Mouse (Mus musculus) MEL (cell line): ENCODE results near the gene Fbxo6. TPM values are rescaled to one million over a fixed set of nuclear protein-coding genes. Genes with fewer than 3 reads are reported as not detected.
A peak's percentile ranks its signal among the peaks of the same experiment; 100 is the strongest.

Experiments
- DNase-seq: peaks from one replicate; pipeline ENCODE4 v3.0.0; 2011; ENCODE audit warnings: low read depth, low spot score
- H3K27ac ChIP-seq: 2 replicates; pipeline ENCODE4 v1.5.1; 2012; ENCODE audit warnings: low read depth, mild to moderate bottlenecking, control low read depth, low read length, moderate library complexity; ENCODE audit not compliant: control insufficient read depth
- H3K27me3 ChIP-seq, 2 experiments: fragments of 150-350 bp in 1 of 2; sonication (generic) in 1 of 2; 2 replicates each; pipeline ENCODE4 v1.6.1; 2012; ENCODE audit warnings: low read length in 2 of 2, mild to moderate bottlenecking in 2 of 2, improper control_type of control experiment in 1 of 2, moderate library complexity in 1 of 2; ENCODE audit not compliant: insufficient read depth in 2 of 2, control insufficient read depth in 1 of 2
- H3K36me3 ChIP-seq, 2 experiments: 2 replicates each; pipeline ENCODE4 v1.6.1; 2012 to 2014; ENCODE audit warnings: low read length in 2 of 2, improper control_type of control experiment in 1 of 2, inconsistent platforms in 1 of 2, mild to moderate bottlenecking in 1 of 2; ENCODE audit not compliant: insufficient read depth in 2 of 2, control insufficient read depth in 1 of 2
- H3K4me1 ChIP-seq, 2 experiments: fragments of 150-350 bp in 1 of 2; sonication (generic) in 1 of 2; 2 replicates each; pipeline ENCODE4 v1.6.1; 2012; ENCODE audit warnings: low read length in 2 of 2, improper control_type of control experiment in 1 of 2, mild to moderate bottlenecking in 1 of 2; ENCODE audit not compliant: insufficient read depth in 2 of 2, control insufficient read depth in 1 of 2
- H3K4me3 ChIP-seq, 2 experiments: fragments of 150-350 bp in 1 of 2; sonication (generic) in 1 of 2; 2 replicates each; pipeline ENCODE4 v1.5.1; 2012; ENCODE audit warnings: low read depth in 2 of 2, low read length in 2 of 2, mild to moderate bottlenecking in 2 of 2, moderate library complexity in 2 of 2, control low read depth in 1 of 2, improper control_type of control experiment in 1 of 2; ENCODE audit not compliant: control insufficient read depth in 1 of 2, insufficient read depth in 1 of 2
- H3K79me2 ChIP-seq: 2 replicates; pipeline ENCODE4 v1.6.1; 2012; ENCODE audit warnings: mild to moderate bottlenecking, low read length, moderate library complexity; ENCODE audit not compliant: control insufficient read depth, poor library complexity, insufficient read depth
- H3K9ac ChIP-seq: 2 replicates; pipeline ENCODE4 v1.6.1; 2012; ENCODE audit warnings: low read depth, mild to moderate bottlenecking, control low read depth, low read length, moderate library complexity; ENCODE audit not compliant: control insufficient read depth, poor library complexity, severe bottlenecking
- H3K9me3 ChIP-seq: fragments of 150-350 bp; sonication (generic); replicated peaks from 2 replicates; pipeline ENCODE4 v1.6.1; 2012; ENCODE audit warnings: mild to moderate bottlenecking, low read length, improper control_type of control experiment, moderate library complexity; ENCODE audit not compliant: insufficient read depth
- CHD1 ChIP-seq: IDR thresholded peaks from 2 replicates; pipeline ENCODE4 v1.6.1; 2012; ENCODE audit warnings: low read depth, mild to moderate bottlenecking, inconsistent platforms, low read length, improper control_type of control experiment
- CHD2 ChIP-seq: IDR thresholded peaks from 2 replicates; pipeline ENCODE4 v1.6.1; 2011; ENCODE audit warnings: low read length, improper control_type of control experiment
- CTCF ChIP-seq, 3 experiments: IDR thresholded peaks in 2 of 3; conservative IDR thresholded peaks in 1 of 3; 2 replicates each; pipeline ENCODE4 v1.5.1; 2011 to 2012; ENCODE audit warnings: low read length in 3 of 3, low read depth in 2 of 3, mild to moderate bottlenecking in 2 of 3, improper control_type of control experiment in 1 of 3, inconsistent platforms in 1 of 3, mixed read lengths in 1 of 3, moderate library complexity in 1 of 3; ENCODE audit not compliant: control insufficient read depth in 1 of 3, insufficient read depth in 1 of 3, poor library complexity in 1 of 3, severe bottlenecking in 1 of 3
- GATA1 ChIP-seq: IDR thresholded peaks from 2 replicates; pipeline ENCODE4 v1.6.1; 2011; ENCODE audit warnings: low read depth, low read length, improper control_type of control experiment
- JUND ChIP-seq: IDR thresholded peaks from 2 replicates; pipeline ENCODE4 v1.6.1; 2011; ENCODE audit warnings: low read depth, mild to moderate bottlenecking, improper control_type of control experiment, low read length
- MAFK ChIP-seq: IDR thresholded peaks from 2 replicates; pipeline ENCODE4 v1.6.1; 2011; ENCODE audit warnings: low read depth, mild to moderate bottlenecking, low read length, improper control_type of control experiment, borderline replicate concordance
- MAX ChIP-seq: IDR thresholded peaks from 2 replicates; pipeline ENCODE4 v1.6.1; 2011; ENCODE audit warnings: low read length, improper control_type of control experiment
- MAZ ChIP-seq: IDR thresholded peaks from 2 replicates; pipeline ENCODE4 v1.6.1; 2012; ENCODE audit warnings: low read depth, mild to moderate bottlenecking, inconsistent platforms, low read length, improper control_type of control experiment
- MEF2A ChIP-seq: IDR thresholded peaks from 2 replicates; pipeline ENCODE4 v1.6.1; 2014; ENCODE audit warnings: low read depth, mild to moderate bottlenecking, inconsistent platforms, low read length, improper control_type of control experiment; ENCODE audit not compliant: poor library complexity, insufficient replicate concordance, severe bottlenecking; ENCODE audit errors: extremely low read depth
- MXI1 ChIP-seq: IDR thresholded peaks from 2 replicates; pipeline ENCODE4 v1.6.1; 2011; ENCODE audit warnings: mild to moderate bottlenecking, low read depth, low read length, improper control_type of control experiment
- MYB ChIP-seq: IDR thresholded peaks from 2 replicates; pipeline ENCODE4 v1.6.1; 2011; ENCODE audit warnings: mild to moderate bottlenecking, low read depth, low read length, improper control_type of control experiment
- MYC ChIP-seq: IDR thresholded peaks from 2 replicates; pipeline ENCODE4 v1.6.1; 2011; ENCODE audit warnings: low read depth, mild to moderate bottlenecking, low read length, improper control_type of control experiment, moderate library complexity
- NRF1 ChIP-seq: IDR thresholded peaks from 2 replicates; pipeline ENCODE4 v1.6.1; 2014; ENCODE audit warnings: low read depth, mild to moderate bottlenecking, inconsistent platforms, low read length, improper control_type of control experiment, moderate library complexity; ENCODE audit not compliant: poor library complexity, insufficient read depth, severe bottlenecking
- RAD21 ChIP-seq: IDR thresholded peaks from 2 replicates; pipeline ENCODE4 v1.6.1; 2011; ENCODE audit warnings: mild to moderate bottlenecking, low read depth, low read length, improper control_type of control experiment
- RCOR1 ChIP-seq: IDR thresholded peaks from 2 replicates; pipeline ENCODE4 v1.6.1; 2012; ENCODE audit warnings: low read depth, mild to moderate bottlenecking, inconsistent platforms, low read length, improper control_type of control experiment
- SIN3A ChIP-seq: IDR thresholded peaks from 2 replicates; pipeline ENCODE4 v1.6.1; 2012; ENCODE audit warnings: low read length, improper control_type of control experiment, inconsistent platforms
- SMC3 ChIP-seq: IDR thresholded peaks from 2 replicates; pipeline ENCODE4 v1.6.1; 2011; ENCODE audit warnings: low read depth, low read length, improper control_type of control experiment
- TCF12 ChIP-seq: IDR thresholded peaks from 2 replicates; pipeline ENCODE4 v1.6.1; 2014; ENCODE audit warnings: low read depth, mild to moderate bottlenecking, inconsistent platforms, low read length, improper control_type of control experiment, moderate library complexity
- USF2 ChIP-seq, 2 experiments: IDR thresholded peaks; 2 replicates each; pipeline ENCODE4 v1.6.1; 2011 to 2012; ENCODE audit warnings: improper control_type of control experiment in 2 of 2, low read length in 2 of 2, borderline replicate concordance in 1 of 2, inconsistent platforms in 1 of 2, low read depth in 1 of 2, mild to moderate bottlenecking in 1 of 2; ENCODE audit not compliant: insufficient read depth in 1 of 2
- ZKSCAN1 ChIP-seq: IDR thresholded peaks from 2 replicates; pipeline ENCODE4 v1.6.1; 2012; ENCODE audit warnings: low read depth, mild to moderate bottlenecking, inconsistent platforms, low read length, improper control_type of control experiment, moderate library complexity
- polyA plus RNA-seq, 2 experiments: library from polyadenylated mRNA; stranded (reverse) in 1 of 2; unstranded in 1 of 2; fragments of >175 nt in 1 of 2; fragments of >200 nt in 1 of 2; gene quantifications; 2 replicates each; pipeline versions ENCODE4 v1.2.1 to v1.2.4; 2012; ENCODE audit warnings: low replicate concordance in 2 of 2, low read depth in 1 of 2; ENCODE audit not compliant: insufficient read length in 2 of 2, insufficient read depth in 1 of 2, missing spikeins in 1 of 2
- total RNA-seq: library from RNA; depleted of rRNA; stranded (reverse); fragments of 300-350 nt; gene quantifications from 2 replicates; pipeline ENCODE4 v1.2.3, GENCODE M21; 2012

The Fbxo6 gene
- total and polyA plus RNA-seq, 3 experiments, result 37.3 to 62.6 TPM; not detected in 1

- peak; percentile 35 for DNase-seq
- Histone ChIP-seq H3K27me3 (no peaks in the 10 kb centered on the region; a peak in 2 of 4 replicates), H3K4me3 (no peak overlapping the region), H3K9ac (no peak overlapping the region), H3K36me3 (no peaks in the 10 kb centered on the region), H3K4me1 (no peaks in the 10 kb centered on the region), H3K79me2 (no peaks in the 10 kb centered on the region), H3K9me3 (no peaks in the 10 kb centered on the region), H3K27ac (no peak overlapping the region)
- TF ChIP-seq USF2 (IDR thresholded peaks at IDR 0.05; ENCODE audit: borderline replicate concordance in 1 of 2, insufficient read depth in 1 of 2, low read depth in 1 of 2, low read length in 2 of 2) (no peak), CHD1 (no peak), MAX (no peak), CHD2 (no peak), MAZ (no peak), TCF12 (no peak), RAD21 (peak; percentile 3; the same call in 1 of the 2 replicates), SMC3 (peak; percentile 14; the same call in 1 of the 2 replicates), SIN3A (no peak), CTCF (IDR thresholded peaks at IDR 0.05 in 2 of 3, conservative IDR thresholded peaks at IDR 0.05 in 1 of 3; ENCODE audit: control insufficient read depth in 1 of 3, insufficient read depth in 1 of 3, low read depth in 2 of 3, low read length in 3 of 3, poor library complexity in 1 of 3, severe bottlenecking in 1 of 3) (peak; percentile 53 to 63 (median 58)), MYB (no peak)
Observed at GRCm38 (mm10) chr4:148185819-148186218, 33.9 kb upstream of the Fbxo6 start.

DNA sequence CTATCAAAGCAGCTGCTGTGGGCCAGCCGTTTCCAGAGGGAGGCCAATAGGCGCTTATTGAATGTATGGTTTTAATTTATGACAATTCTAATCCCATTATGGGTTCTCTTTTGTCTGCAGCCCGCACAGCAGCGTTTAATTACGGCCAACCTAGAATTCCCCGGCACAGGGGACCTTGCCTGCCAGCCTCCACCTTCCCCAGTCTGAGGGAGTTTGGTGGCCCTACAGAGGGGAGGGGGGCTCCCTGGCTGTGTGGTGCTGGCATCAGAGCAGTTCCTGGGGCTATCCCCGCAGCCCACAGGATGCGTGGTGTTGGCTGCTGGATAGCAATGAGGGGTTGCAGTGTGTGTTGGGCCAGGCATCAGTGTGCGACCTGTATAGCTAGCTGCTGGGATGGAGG, 32.6 kb upstream of the Fbxo6 start:
- H3K4me3 ChIP-seq, result no peak overlapping the region
- no peaks in the 10 kb centered on the region for H3K36me3 ChIP-seq
- no peaks in the 10 kb centered on the region for H3K79me2 ChIP-seq
- TF ChIP-seq MEF2A (no peak), ZKSCAN1 (no peak), MAFK (no peak), USF2 (IDR thresholded peaks at IDR 0.05; ENCODE audit: borderline replicate concordance in 1 of 2, insufficient read depth in 1 of 2, low read depth in 1 of 2, low read length in 2 of 2) (no peak), MXI1 (no peak), MAZ (no peak), RCOR1 (no peak), JUND (no peak), NRF1 (no peak), GATA1 (no peak), MYC (no peak)
- no peaks in the 10 kb centered on the region; a peak in 1 of 4 replicates for H3K27me3 ChIP-seq
- DNase-seq, result no peak
- no peak overlapping the region for H3K27ac ChIP-seq
- H3K9me3 ChIP-seq, result no peaks in the 10 kb centered on the region
- no peak overlapping the region for H3K9ac ChIP-seq
- H3K4me1 ChIP-seq, result no peaks in the 10 kb centered on the region
